Mouse (Mus musculus) lung, postnatal 0 days (tissue): ENCODE measurements at regions not wholly inside any gene's neighbourhood (a gene's known extent, or its start where the extent isn't known, plus 50 kb on each side); places are given as distances from the start of the nearest gene placed in this dataset.
"Not testable (repeated sequence)": the region's sequence is repeated elsewhere in the genome, so short reads cannot be mapped to it uniquely, and the experiment has no call there.

Source experiments
- ATAC-seq: fragments of 200-750 bp; cut with Nextera tagmentation; 2 replicates; pipeline ENCODE4 v1.8.0; 2017; ENCODE audit warnings: moderate library complexity
- DNase-seq: peaks from one replicate; pipeline ENCODE4 v3.0.0-alpha.2; 2016; ENCODE audit warnings: low spot score
- H3K27ac ChIP-seq: fragments of 300-500 bp; sonication (generic); 2 replicates; pipeline ENCODE4 v1.5.1; 2014; ENCODE audit warnings: antibody characterized with exemption, mild to moderate bottlenecking, low read length, mixed read lengths
- H3K27me3 ChIP-seq: fragments of 300-500 bp; sonication (generic); replicated peaks from 2 replicates; pipeline ENCODE4 v1.6.1; 2014; ENCODE audit warnings: low read length, mixed read lengths; ENCODE audit not compliant: insufficient read depth
- H3K36me3 ChIP-seq: fragments of 300-500 bp; sonication (generic); 2 replicates; pipeline ENCODE4 v1.6.1; 2014; ENCODE audit warnings: low read length, mixed read lengths; ENCODE audit not compliant: insufficient read depth
- H3K4me1 ChIP-seq: fragments of 300-500 bp; sonication (generic); 2 replicates; pipeline ENCODE4 v1.6.1; 2014; ENCODE audit warnings: antibody characterized with exemption, low read depth, low read length, mixed read lengths; ENCODE audit not compliant: insufficient read depth
- H3K4me2 ChIP-seq: fragments of 300-500 bp; sonication (generic); replicated peaks from 2 replicates; pipeline ENCODE4 v1.6.1; 2014; ENCODE audit warnings: low read depth, mild to moderate bottlenecking, low read length, moderate library complexity, mixed read lengths
- H3K4me3 ChIP-seq: fragments of 300-500 bp; sonication (generic); 2 replicates; pipeline ENCODE4 v1.5.1; 2014; ENCODE audit warnings: low read depth, low read length
- H3K9ac ChIP-seq: fragments of 300-500 bp; sonication (generic); replicated peaks from 2 replicates; pipeline ENCODE4 v1.6.1; 2014; ENCODE audit warnings: low read depth, mild to moderate bottlenecking
- H3K9me3 ChIP-seq: fragments of 300-500 bp; sonication (generic); 2 replicates; pipeline ENCODE4 v1.6.1; 2016; ENCODE audit warnings: low read length, mixed read lengths
- CTCF ChIP-seq: IDR thresholded peaks from 2 replicates; pipeline ENCODE4 v1.5.1; 2016; ENCODE audit warnings: antibody characterized with exemption, mild to moderate bottlenecking
- EP300 ChIP-seq: IDR thresholded peaks from 2 replicates; pipeline ENCODE4 v1.6.1; 2016; ENCODE audit warnings: antibody characterized with exemption, mild to moderate bottlenecking, control low read depth
- WGBS: fragments of 180-500 bp; shearing (Covaris S2); extraction: QIAGEN DNeasy Blood & Tissue Kit; methylation state at CpG from one replicate; pipeline ENCODE4 v1.1.7; 2014; 5-methylcytosine and 5-hydroxymethylcytosine counted together

DNA sequence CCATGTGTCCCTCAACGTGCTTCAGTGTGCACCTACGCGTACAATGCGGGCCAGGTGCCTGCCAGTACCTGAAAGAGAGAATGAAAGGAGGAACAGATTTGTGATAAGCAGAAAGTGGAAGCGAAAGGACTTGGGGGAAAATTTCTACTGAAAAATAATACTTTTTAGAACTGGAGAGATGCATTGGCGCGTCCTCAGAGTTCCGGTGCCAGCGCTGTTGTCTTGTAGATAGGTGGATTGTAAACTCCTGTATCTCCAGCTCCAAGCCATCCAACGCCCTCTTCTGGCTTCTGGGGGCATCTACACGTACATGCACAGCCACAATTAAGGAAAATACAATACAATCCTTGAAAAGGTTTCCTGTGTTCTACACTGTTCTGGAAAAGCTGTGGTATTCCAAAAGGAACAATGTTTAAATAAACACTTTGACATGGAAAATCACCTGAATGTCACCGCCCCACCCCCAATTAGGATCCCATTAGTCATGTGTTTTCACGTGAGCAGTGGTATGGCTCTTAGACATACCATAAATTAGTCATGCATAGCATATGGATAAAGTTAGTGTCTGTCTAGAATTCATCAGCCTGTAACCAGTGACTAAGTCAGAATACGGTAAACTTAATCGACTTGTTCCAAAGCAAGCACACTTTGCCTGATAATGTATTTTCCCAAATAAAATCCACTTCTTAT, 90.7 kb upstream of the Fam3c start:
- no peak for ATAC-seq
- Histone ChIP-seq H3K9me3 (no peaks in the 10 kb centered on the region), H3K36me3 (no peaks in the 10 kb centered on the region), H3K27me3 (no peaks in the 10 kb centered on the region), H3K9ac (no peak overlapping the region), H3K4me2 (no peak overlapping the region), H3K4me3 (no peak overlapping the region), H3K4me1 (0 out of 2 replicates have a peak, but pooled peaks cover 3% of the 10 kb centered on the region), H3K27ac (no peak overlapping the region)
- TF ChIP-seq EP300, result no peak
- peak; percentile 46 for TF ChIP-seq CTCF
- no peak for DNase-seq
- 80% methylated on average over 15 of the region's 15 CpGs for WGBS

GRCm38 (mm10) chr6:22444856-22445255, 88.8 kb upstream of the Fam3c start:
- 60% methylated on average over 6 of the region's 6 CpGs for WGBS

GRCm38 (mm10) chr6:22444220-22444619, 88.2 kb upstream of the Fam3c start:
- peak overlapping the region; percentile 72 for H3K27ac ChIP-seq
- no peaks in the 10 kb centered on the region for H3K9me3 ChIP-seq

More at GRCm38 (mm10) chr6:22444856-22445255, 88.8 kb upstream of the Fam3c start:
- peak overlapping the region; percentile 72; the same call in 1 of the 2 replicates for H3K27ac ChIP-seq
- not testable (repeated sequence) for H3K4me2 ChIP-seq, H3K4me1 ChIP-seq, H3K27me3 ChIP-seq, H3K36me3 ChIP-seq, H3K9ac ChIP-seq, H3K9me3 ChIP-seq, H3K4me3 ChIP-seq, ATAC-seq, DNase-seq

GRCm38 (mm10) chr6:22443573-22443972, 87.5 kb upstream of the Fam3c start:
- no peak overlapping the region for H3K4me3 ChIP-seq
- 24% methylated on average over 8 of the region's 8 CpGs for WGBS
- peak overlapping the region; percentile 62 for H3K27ac ChIP-seq
- ATAC-seq (peak; percentile 42), DNase-seq (peak; percentile 31)
- H3K27me3 ChIP-seq, result no peaks in the 10 kb centered on the region
- TF ChIP-seq EP300 (no peak), CTCF (no peak)
- no peak overlapping the region for H3K4me2 ChIP-seq
- peaks cover 3% of the 10 kb centered on the region; the same call in 1 of the 2 replicates for H3K4me1 ChIP-seq
- H3K9ac ChIP-seq, result no peak overlapping the region
- H3K9me3 ChIP-seq, result no peaks in the 10 kb centered on the region
- no peaks in the 10 kb centered on the region for H3K36me3 ChIP-seq

More at GRCm38 (mm10) chr6:22444220-22444619, 88.2 kb upstream of the Fam3c start:
- peak; percentile 83 for DNase-seq
- peaks cover 3% of the 10 kb centered on the region; the same call in 1 of the 2 replicates for H3K4me1 ChIP-seq
- ATAC-seq, result peak; percentile 94
- H3K27me3 ChIP-seq, result no peaks in the 10 kb centered on the region
- WGBS, result 56% methylated on average over 12 of the region's 12 CpGs
- H3K4me2 ChIP-seq, result no peak overlapping the region
- H3K36me3 ChIP-seq, result no peaks in the 10 kb centered on the region
- peak; percentile 29; the same call in 1 of the 2 replicates for TF ChIP-seq EP300
- no peak for TF ChIP-seq CTCF
- no peak overlapping the region for H3K4me3 ChIP-seq
- no peak overlapping the region for H3K9ac ChIP-seq

- Histone ChIP-seq H3K27me3 (no peaks in the 10 kb centered on the region), H3K27ac (peak overlapping the region; percentile 62; the same call in 1 of the 2 replicates), H3K4me1 (peaks cover 3% of the 10 kb centered on the region; the same call in 1 of the 2 replicates), H3K9me3 (no peaks in the 10 kb centered on the region), H3K36me3 (no peaks in the 10 kb centered on the region), H3K9ac (no peak overlapping the region), H3K4me2 (no peak overlapping the region), H3K4me3 (no peak overlapping the region)
- DNase-seq (no peak), ATAC-seq (no peak)
- TF ChIP-seq EP300, result no peak
- no peak for TF ChIP-seq CTCF
- WGBS, result 53% methylated on average over 3 of the region's 3 CpGs
Observed at GRCm38 (mm10) chr6:22443170-22443569, 87.1 kb upstream of the Fam3c start.

GRCm38 (mm10) chr6:22442591-22442990, 86.5 kb upstream of the Fam3c start:
- no peak for ATAC-seq
- Histone ChIP-seq H3K4me1 (peaks cover 3% of the 10 kb centered on the region; the same call in 1 of the 2 replicates), H3K9ac (no peak overlapping the region), H3K4me3 (no peak overlapping the region), H3K27ac (no peak overlapping the region), H3K4me2 (no peak overlapping the region), H3K36me3 (no peaks in the 10 kb centered on the region), H3K9me3 (no peaks in the 10 kb centered on the region), H3K27me3 (no peaks in the 10 kb centered on the region)
- TF ChIP-seq CTCF, result no peak
- TF ChIP-seq EP300, result no peak
- 88% methylated on average over 8 of the region's 8 CpGs for WGBS
- DNase-seq, result no peak
